Mouse (Mus musculus): ENCODE data around the gene St6gal2.
A peak's percentile ranks its signal among the peaks of the same experiment; 100 is the strongest.

Gene St6gal2

DNA sequence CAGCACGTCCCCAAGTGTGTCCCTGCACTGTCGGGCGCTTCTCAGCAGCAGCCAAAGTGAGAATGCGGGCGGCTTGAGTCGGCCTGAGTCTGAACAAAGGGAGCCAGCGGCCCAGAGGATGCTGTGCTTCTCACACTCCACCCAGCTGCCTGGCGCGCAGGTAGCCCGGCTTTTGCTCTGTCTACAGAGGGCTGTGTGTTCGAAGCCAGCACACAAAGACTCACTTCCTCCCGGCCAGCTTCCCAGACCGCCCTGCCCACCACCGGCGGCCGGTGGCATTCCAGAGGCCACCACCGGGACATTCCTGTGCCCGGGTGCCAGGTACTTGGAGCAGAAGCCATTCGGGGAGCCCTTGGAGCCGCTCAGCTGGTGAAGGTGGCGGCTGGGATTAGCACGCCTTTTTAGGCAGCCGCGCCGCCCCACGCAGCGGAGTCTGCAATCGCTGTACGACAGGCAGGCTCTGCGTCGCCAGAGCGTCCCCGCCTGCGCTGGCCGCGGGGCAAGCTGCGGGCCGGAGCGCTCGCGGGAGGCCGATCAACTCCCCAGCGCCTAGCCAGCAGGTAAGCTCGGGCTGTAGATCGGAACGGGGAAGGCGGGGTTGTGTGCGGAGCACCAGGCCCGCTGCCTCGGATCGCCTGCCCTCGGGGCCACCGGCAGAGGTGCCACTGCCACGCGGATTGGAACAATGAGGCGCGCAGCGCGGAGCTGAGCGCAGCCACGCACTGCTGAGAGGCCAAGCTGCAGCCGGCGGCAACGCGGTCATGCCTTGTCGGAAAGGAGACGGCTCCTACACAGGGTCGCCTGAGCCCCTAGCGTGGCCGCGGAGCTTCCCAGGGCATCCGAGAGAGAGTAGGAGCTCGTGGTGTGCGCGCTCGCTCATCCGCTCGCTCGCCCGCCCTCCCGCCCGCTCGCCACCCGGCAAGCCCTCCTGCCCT lies at the start of gene St6gal2:
Gene St6gal2, plus strand, starts transcription at position 133 of the 935 bp plus-strand sequence.
- peak; percentile 5 for DNase-seq

DNA sequence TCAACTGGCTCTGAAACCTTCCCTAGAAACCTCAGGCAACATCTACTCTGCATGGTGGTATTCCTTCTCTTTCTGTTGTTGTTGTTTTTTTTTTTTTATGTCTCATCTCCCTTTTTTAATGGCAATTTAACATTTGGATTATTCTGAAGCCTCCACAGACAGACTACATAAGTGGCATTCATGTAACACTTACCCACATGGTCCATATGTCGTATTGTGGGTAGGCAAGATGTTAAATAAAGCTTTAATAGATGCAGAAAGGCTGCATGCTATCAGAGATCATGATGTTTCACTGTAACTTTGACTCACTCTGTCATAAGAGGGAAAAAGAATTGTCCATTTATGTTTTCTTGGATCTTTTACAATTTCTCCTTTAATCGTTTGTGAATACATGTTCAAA lies 39.1 kb upstream of the St6gal2 start:
- no peak for DNase-seq

DNA sequence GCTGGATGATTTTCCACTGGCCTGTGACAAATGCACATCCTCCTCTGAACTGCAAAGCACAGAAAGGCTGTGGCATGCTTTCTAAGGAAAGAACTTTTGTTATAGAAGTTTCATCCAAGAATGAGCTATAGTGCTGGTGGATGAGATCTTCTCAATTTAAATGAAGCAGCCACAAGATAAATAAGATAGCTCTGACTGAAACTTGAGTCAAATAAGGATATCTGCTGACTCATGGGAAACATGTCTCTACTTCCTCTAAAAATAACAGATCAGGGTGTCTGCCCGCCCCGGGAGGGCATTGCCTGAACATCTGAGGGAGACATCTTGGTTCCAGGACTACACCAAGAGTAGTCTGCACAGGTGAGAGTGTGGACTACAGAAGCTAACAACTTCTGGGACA lies 28.7 kb upstream of the St6gal2 start:
- DNase-seq = no peak

DNA sequence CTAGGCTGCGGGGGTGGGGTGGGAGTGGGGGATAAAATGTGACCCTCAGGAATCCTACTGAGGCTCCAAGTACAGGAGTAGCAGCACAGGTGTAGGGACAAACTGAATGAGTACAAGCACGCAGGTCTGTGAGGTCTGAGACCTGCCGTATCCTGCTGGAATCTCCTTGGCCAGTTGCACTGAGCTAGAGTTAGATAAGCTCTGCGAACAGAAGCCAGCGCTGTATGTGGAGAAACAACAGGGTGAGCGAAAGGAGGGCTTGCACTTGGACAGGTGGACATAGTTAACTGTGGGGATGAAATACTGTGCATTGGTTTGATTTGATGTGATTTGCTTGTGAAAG lies 974 bp downstream of the St6gal2 start:
- no peak for DNase-seq

DNA sequence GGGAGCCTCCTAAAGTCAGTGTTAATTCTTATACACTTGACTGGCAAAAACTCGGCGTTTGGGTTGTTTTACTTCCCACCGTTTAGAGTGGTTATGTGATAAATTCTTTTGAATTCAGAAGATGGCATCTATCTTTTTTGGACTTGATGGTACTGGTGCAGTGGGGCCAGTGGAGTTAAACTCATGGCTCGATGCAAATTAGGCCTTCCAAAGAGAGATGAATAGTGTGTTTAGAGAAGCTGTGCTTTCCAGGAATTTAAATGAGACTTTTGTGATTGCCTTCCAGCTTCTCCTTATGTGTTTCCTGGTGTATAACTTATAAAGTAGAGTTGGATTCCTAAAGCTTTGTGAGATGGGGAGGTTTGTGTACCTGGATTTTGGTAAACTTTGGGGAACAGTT lies 1.5 kb downstream of the St6gal2 start:
- DNase-seq = no peak

DNA sequence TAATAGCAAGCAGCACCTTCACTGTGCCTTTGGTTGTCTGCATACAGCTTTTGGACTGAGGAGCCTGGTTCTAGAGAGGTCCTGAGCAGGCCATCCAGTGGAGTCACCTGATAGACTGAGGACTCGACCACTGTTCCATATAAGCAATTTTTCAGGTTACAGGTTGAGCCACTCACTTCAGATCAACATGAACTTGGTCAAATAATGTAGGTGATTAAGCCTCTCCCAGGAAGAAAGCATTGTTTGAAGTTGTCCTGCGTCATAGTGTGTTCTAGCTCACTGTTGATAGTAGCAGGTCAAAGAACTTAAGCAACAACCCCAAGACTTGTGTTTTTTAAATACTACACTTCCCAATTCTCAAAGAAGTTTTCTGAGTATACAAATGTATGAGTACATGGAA lies 5.8 kb downstream of the St6gal2 start:
- DNase-seq = no peak

DNA sequence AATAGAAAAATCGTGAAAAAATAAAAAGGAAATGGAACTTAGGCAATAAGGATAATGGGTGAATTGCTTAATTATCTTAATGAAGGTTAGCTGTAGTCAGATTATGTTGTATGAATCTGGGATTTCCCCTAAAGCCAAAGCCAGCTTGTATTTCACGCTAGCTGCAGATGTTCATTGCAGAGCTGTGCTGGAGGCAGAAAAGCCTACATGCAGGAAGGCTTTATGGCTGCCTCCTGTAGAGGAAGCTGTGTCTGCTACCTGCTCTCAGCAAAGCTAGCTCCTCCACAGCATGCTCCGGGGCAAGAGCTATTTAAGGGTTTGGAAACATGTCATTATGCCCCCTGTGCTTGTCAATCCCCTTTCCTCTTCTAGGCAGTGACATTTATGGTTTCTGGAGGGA lies 9.3 kb downstream of the St6gal2 start:
- DNase-seq = no peak

DNA sequence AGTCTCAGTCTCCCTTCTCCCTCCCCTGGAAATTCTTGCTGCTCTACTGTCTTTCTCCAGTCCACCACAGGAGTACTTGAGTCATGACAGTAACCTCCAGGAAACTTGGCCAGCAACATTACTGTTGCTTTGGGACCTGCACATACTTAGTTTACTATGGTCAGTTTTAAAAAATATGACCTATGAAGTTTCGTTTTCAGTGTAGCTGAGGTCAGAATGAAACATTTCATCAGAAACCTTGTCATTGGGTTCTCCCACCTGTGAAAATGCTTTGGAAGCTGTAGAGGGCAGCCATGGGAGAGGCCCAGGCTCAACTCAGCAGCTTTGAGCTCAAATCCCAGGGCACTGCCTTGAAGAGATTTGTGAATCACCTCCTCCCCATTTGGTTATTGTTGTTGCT lies 15.0 kb downstream of the St6gal2 start:
- no peak for DNase-seq

DNA sequence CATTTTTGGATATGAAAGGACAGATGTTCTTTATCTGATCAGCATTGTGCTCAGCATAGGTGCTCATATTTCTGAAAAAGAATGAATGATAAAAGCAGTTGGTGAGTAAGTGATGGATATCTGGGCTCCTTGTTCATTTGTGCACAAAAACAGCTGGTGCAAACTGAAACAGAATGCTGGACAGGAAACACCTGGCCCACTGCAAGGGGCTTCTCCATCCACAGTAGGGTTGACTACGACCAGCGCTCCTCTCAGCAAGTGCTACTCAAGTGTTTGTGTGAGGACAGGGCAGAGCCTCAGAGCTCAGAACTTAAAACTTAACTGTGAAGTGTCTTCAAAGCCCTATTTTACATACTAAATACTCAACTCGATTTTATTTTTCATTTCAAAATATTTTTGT lies 22.4 kb downstream of the St6gal2 start:
- DNase-seq = no peak

DNA sequence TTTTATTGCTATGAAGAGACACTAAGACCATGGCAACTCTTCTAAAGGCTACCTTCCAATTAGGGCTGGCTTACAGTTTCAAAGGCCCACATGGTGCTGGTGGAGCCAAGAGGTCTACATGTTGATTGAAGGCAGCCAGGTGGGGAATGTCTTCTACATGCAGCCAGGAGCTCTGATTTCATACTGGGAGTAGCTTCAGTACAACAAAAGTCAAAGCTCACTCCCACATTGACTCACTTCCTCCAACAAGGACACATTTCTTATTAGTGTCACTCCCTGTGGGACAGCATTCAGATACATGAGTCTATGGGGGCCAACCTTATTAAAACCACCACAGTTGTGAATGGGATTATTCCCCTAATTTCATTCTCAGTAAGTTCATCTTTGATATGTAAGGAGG lies 23.8 kb downstream of the St6gal2 start:
- DNase-seq = no peak

DNA sequence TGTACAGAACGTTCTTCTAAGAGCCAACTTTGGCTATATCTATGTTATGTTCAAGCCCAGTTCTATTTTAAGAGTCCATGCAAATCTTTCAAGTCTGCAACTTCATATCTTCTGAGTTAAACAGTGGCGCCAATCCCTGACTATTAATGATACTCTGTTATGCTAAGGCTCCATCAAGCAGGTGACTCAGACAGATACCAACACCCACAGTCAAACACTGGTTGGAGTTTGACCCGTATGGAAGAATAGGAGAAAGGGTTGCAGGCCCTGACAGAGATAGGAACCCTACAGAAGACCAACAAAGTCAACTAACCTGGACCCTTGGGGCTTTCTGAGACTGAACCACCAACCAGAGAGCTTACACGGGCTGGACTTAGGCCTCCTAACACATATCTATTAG lies 30.8 kb downstream of the St6gal2 start:
- no peak for DNase-seq

DNA sequence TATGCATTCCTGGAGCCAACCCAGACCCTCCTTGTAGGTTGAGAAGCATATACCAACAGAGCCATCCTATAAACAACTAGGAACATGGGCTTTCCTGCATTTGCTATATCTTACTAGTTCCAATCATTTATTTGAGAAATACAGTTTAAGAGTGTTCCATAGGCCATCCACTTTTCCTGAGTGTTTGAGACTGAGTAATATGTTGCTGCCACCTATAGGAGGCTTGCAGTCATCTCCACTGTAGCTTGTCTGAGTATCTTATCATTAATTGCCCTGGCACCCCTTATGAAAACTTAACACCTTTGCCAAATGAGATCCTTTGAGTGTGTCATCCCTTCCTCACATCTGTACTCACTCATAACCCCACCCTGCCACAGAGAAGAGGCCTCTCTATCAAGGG lies 32.2 kb downstream of the St6gal2 start:
- no peak for DNase-seq

DNA sequence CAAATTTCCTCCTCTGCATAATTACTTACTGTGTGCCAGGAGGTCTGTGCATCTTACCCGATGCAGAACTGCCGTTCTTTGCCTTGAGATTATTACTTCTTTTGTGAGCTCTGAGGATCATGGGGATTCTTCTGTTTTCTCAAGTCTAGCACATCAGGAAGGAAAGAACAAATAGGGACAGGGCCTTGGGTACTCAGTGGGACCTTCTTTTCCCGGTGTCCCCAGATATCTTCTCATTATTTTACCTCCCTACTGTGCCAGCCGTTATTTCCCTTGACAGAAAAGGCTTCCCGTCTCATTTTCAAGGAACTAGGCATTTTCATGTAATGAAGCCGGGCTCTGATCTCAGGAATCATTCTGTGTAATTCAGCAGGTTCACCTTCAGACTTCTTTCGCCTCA lies 34.2 kb downstream of the St6gal2 start:
- no peak for DNase-seq

DNA sequence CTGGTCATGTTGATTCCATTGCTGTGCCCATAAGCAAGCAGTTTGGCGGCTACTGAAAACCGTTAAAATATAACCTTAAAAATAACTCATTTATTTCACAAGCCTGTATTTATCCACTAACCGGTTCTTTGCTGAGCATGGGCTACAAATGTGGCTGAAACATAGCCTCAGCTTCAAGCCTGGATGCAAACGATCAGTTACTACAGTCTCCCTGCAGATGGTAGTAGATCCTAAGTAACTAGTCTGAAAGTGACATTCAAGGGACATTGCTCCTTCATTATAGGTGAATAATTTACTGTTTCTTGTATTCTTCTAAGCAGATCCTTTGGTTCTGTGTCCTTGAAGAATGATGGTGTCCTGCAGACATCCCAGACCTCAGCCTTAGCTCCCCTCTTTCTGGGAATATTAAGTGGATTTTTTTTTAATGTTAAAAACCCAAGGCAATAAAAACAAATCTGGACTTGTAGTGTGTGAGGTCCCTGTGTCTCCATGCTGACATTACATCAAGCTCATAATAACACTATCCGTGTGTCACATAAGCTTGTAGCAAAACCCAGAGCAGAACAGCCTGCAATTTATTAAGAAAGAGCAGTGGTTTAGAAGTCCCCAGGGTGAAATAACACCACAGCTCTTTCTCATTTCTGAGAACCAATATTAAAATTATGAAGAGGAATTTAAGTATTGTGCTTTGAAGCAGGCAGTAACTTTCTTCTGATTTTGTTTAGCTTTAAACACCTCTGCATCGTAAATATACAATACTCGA lies 39.1 kb downstream of the St6gal2 start:
- no peak for DNase-seq

DNA sequence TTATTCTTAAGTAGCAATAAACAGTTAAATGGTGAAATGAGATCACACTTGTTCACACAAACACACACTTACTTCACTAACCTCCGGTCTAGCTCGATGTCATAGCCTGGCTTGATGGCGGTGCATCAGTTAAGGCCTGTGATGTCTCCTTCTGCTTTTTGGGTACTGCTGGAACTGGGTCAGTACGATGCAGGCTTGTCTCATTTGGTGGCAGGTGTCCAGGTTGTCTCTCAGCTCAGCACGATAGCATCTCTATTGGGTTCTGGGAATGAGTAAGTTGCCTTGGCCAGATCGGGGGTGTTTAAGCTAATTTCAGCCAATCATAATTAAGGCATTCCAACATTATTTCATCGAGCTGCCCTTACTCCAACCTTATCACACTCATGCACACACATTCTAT lies 86.7 kb downstream of the St6gal2 start:
- DNase-seq = no peak

DNA sequence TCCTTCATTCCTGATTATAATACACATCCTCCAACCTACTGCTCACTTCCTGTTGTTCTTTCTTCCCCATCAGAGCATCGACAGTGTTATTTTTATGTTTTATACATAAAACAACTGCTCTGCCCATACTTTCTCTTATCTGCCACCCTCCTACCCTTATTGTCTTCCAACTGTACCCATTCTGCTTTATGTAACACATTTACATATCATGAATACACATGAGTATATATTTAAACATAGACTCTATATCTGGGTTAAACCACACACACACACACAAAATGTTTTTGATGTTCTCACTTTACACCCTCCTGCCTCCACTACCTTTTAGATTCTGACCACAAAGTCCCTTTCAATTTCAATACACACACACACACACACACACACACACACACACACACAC lies 103.3 kb downstream of the St6gal2 start:
- DNase-seq = no peak

DNA sequence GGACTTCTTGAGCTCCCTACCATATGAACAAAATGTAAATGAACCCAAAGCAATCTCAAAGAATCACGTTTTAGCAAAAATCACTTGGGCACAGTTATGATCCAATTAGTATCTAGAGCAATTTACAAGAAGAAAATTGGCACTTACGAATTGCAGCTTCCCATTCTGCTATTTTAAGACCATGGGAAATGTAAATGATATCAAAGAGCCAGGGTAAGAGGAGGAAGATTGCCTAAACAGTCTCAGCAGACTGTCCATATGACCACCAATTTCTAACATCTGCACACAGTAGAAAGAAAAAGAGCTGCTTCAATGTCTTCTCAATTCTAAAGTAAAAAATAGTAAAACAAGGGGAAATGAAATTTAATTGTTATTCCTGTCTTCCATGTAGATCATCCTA lies 116.6 kb downstream of the St6gal2 start:
- DNase-seq = no peak
